Mouse (Mus musculus) brain, embryonic 18.5 days (tissue): ENCODE measurements around the gene Nav2.

Experiments used
- DNase-seq: peaks from one replicate; pipeline ENCODE4 v3.0.0-alpha.2; 2012; ENCODE audit warnings: low read depth, low spot score

Nav2 gene

GRCm38 (mm10) chr7:49436492-49436891 lies 528.0 kb downstream of the Nav2 start:
- no peak for DNase-seq

DNA sequence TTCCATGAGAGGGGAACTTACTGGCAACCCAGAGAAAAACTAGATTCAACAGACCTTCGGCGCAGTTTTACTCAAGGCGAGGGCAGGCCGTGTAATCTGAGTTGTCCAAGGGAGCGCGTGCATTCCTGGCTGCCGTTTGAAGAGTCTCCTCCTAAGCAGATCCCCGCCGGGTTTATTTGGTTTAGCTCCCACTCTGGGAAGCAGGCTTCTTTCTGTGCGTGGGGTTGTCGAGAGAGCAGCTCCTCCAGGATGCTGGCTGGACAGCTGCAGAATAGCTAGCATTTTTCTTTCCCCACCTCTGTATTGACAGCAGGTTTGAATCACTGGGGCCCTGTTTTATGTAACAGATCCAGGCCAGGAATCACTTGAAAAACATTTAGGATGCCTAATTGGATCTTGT lies 529.4 kb downstream of the Nav2 start:
- no peak for DNase-seq

DNA sequence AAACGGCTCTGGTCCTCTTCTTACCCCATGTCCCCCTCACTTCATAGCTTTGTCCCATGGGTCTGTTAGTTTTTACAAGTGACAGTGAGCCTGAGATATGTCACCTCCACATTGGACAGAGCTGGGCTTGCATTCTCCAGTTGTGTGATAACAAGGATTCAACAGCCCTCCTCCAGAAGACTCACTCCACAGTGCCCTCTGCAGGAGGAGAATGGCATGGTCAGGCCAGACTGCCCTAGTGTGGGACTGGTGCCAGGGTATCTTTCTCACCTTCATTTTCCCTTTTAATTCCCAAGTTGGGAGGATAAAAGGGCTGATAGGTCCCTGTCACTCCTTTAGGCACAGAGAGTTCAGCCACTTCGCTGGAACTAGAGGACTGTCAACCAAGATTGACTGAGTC lies 530.6 kb downstream of the Nav2 start:
- no peak for DNase-seq

GRCm38 (mm10) chr7:49440333-49440969 lies 531.9 kb downstream of the Nav2 start:
- no peak for DNase-seq

DNA sequence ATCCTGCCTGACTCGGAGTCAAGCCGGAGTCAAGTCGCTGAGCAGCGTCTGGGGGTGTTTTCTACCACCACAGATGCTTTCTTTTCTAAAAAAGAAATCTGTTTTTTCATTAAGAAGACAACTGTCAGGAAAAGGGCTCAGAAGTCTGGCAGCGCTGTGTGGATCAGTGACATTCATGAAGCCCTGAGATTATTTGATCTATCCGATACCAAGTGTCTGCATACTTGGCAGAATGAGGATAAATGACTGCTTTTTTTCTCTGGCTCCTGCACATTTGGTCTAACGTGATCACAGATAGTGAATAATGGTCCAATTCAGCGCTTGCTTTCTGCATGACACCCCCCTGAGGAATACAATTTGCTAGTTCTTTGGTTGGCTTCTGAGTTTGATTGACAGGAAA lies 533.7 kb downstream of the Nav2 start:
- DNase-seq, result no peak

- no peak for DNase-seq
Observed at GRCm38 (mm10) chr7:49448580-49448979, 540.1 kb downstream of the Nav2 start.

GRCm38 (mm10) chr7:49450261-49451141 lies 542.0 kb downstream of the Nav2 start:
- DNase-seq, result no peak

GRCm38 (mm10) chr7:49451240-49451639 lies 542.7 kb downstream of the Nav2 start:
- no peak for DNase-seq

- no peak for DNase-seq
Observed at GRCm38 (mm10) chr7:49452274-49452673, 543.8 kb downstream of the Nav2 start.

DNA sequence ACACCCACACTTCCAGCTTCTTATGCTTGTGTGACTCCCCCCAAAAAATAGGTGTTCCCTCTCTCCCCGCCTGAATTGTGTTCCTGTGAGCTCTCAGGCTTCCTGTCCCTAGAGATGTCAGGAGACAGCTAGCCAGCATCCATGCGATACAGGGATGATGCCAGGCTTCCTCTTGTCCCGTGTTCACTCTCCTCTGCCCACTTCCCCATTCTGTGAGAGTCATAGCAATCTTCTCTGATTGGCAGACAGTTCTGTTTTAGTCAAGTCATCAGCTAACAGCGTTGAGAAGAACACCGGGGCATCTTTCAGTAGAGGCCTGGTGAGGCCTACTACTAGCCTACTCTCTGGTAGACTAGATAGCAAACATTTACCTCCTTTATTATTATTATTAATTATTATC lies 546.1 kb downstream of the Nav2 start:
- DNase-seq, result no peak

DNA sequence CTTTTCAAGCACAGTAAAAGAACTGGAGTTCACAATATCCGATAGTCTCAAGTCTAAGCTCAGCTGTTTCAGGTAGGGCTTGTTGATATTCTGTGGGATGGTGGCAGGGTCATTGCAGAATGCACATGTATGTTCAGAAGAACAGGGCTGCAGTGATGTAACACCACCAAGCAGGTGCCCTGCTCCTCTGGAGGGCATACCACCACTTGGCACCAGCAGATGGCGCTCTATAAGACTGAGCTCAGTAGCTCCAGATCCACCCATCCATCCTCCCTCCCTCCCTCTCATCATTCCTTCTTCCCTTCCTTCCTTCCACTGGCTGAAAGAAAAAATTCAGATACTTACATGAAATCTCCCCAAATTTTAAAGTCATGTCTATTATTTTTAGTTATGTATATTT lies 547.6 kb downstream of the Nav2 start:
- no peak for DNase-seq

GRCm38 (mm10) chr7:49457398-49457797 lies 548.9 kb downstream of the Nav2 start:
- no peak for DNase-seq

DNA sequence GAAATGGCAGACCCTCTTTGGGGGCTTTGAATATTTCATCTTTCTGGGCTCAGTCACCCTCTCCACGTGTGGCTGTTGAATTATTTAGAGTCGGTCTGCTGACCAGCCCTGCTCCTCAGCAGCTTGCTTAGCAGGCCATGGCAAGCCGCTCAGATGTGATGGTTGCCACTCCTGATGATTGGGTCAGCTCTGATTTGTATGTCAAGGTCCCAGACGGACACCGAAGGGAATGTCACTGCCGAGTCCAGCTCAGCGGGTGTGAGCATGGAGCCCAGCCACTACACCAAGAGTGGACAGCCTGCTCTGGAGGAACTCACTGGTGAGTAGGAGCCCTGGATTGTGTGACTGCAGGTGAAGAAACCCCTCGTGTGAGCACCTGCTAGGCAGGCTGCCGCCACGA lies 549.4 kb downstream of the Nav2 start:
- no peak for DNase-seq

DNA sequence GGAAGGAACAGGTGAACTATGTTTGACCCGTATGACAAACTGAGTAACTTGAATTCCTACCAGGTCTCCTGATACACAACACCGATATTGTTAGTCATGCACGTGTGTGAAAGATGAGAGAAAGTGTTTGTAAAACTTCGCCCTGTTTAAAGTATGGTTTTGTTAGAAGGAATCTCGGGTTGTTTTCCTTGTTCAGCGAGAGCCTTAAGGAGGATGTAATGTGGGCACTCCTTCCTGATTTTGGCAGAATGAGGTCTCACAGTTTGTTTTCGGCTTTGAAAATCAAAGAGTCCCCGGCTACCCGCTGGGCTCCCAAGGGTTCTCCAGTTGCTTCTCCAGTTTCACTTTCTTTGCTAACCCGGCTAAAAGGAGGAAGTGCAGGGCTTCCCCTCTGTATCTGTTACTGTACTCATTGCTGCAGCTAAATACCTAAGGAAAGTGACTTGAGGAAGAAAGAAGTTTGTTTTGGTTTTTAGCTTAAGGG lies 553.9 kb downstream of the Nav2 start:
- DNase-seq, result no peak

GRCm38 (mm10) chr7:49467861-49468260 lies 559.3 kb downstream of the Nav2 start:
- no peak for DNase-seq

- DNase-seq, result no peak
Observed at GRCm38 (mm10) chr7:49468492-49469205, 560.1 kb downstream of the Nav2 start.

- DNase-seq, result no peak
Observed at GRCm38 (mm10) chr7:49471278-49471677, 562.8 kb downstream of the Nav2 start.

DNA sequence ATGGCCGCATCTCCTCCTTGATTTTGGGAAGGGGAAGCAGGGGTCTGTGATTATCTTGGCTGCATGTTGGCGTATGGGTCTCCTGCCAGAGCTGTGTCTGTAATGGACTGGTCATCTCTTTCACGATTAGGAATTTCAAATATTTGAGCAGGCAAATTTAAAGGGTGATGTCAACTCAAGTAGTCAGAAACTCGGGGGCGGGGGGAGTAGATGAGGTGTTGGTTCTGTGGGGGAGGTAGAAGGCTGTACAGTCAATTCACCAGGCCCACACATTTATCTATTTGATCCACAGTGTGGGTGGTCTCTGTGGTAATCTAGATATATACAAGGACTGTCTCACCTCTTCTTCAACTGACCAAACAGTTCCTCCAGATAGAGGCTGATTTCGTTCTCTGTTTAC lies 566.8 kb downstream of the Nav2 start:
- no peak for DNase-seq

- no peak for DNase-seq
Observed at GRCm38 (mm10) chr7:49476163-49476562, 567.6 kb downstream of the Nav2 start.

DNA sequence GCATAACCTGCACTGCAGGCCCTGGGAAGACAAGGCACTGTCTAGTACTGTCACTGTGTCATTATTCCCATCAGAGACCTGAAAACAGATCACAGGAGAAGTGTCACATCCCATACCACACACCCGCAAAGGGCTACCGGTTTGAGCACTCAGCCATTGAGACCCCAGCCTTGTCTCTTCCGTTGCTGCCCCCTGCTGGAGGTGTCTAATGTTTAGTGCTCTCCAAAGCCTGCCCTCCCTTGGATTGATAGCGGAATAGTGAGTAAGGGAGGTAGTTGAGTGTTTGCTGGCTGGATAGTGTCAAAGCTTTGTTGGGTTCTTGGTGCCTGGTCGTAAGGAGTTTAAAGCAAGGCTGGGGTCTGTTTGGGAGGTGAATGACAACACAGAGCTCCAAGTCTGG lies 568.1 kb downstream of the Nav2 start:
- no peak for DNase-seq

DNA sequence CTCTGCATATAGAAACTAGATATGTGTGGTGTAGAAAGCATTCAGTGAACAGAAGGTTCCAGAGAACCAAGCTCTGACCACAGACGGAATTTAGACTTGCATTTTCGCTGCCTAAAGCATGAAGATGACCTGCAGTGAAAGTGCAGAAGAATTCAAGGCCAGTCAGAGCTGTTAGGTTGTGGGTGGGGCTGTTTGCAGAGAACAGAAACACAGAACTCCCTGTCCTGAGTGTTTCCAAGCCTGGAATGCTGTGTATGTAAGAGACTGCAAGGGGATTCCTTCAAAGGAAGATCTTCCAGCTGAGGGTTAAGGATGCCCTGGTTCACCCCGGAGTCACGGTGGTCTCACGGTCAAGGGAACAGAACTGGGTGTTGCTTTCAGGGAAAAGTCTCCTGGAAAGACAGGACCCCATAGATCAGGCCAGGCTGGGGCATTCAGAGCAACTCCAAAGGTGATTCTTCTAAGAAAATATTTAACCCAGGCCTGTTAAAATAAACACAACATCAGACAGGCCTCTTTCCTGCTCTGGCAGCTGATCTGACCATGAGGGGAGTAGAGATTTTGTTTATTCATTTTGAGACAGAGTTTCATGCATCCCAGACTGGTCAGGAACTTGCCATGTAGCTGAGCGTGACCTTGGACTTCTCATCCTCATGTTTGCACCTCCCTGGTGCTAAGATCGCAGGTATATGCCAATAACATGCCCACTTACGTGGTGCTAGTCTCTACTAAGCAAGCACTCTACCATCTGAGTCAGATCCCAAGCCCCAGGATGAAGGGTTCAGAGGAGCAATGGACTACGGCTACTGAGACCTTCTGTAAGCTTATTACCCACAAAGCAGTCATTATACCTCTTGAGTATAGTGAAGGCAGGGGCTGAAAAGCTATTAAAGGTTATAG lies 568.8 kb downstream of the Nav2 start:
- DNase-seq, result no peak
